Mouse (Mus musculus): ENCODE measurements around the gene Zmynd19.

DNA sequence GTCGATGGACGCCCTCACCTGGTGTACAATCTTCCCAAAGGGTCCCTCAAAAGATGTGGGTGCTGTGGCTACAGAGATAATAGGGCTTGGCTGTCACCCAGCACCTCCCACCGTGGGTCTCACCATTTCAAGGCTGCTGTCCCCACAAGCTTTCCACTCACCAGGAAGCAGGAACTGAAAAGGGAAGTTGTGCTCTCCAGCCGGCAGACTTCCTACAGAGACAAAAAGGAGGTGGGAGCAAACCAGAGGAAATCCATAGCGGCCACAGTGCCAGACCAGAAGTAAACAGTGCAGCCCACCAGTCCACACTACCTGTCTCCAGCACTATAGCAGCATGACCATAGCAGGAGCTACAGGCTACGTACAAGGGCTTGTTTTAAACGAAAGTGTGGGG lies 22.6 kb upstream of the Zmynd19 start:
- TF ChIP-seq CTCF (conservative IDR thresholded peaks at IDR 0.05; ENCODE audit: low read length) (no peak), POU5F1 (IDR thresholded peaks at IDR 0.05; ENCODE audit: borderline replicate concordance, low read length) (no peak)
